Mouse (Mus musculus): ENCODE results near the gene Msi2.

Gene Msi2

GRCm38 (mm10) chr11:88587710-88588109 is 130.6 kb downstream of the Msi2 start:
- no peak for DNase-seq

GRCm38 (mm10) chr11:88585880-88586279 is 132.4 kb downstream of the Msi2 start:
- no peak for DNase-seq

GRCm38 (mm10) chr11:88585171-88585632 is 133.1 kb downstream of the Msi2 start:
- peak; percentile 32 for DNase-seq

GRCm38 (mm10) chr11:88583866-88584265 is 134.4 kb downstream of the Msi2 start:
- no peak for DNase-seq

- DNase-seq, result no peak
Measured at GRCm38 (mm10) chr11:88583259-88583833, 135.0 kb downstream of the Msi2 start.

GRCm38 (mm10) chr11:88582781-88583180 is 135.5 kb downstream of the Msi2 start:
- DNase-seq, result no peak

GRCm38 (mm10) chr11:88582021-88582707 is 136.1 kb downstream of the Msi2 start:
- no peak for DNase-seq

GRCm38 (mm10) chr11:88581375-88581774 is 136.9 kb downstream of the Msi2 start:
- no peak for DNase-seq

- no peak for DNase-seq
Measured at GRCm38 (mm10) chr11:88578700-88579099, 139.6 kb downstream of the Msi2 start.

- DNase-seq, result no peak
Measured at GRCm38 (mm10) chr11:88577076-88577475, 141.2 kb downstream of the Msi2 start.

GRCm38 (mm10) chr11:88576233-88576998 is 141.9 kb downstream of the Msi2 start:
- DNase-seq, result peak; percentile 34

GRCm38 (mm10) chr11:88574575-88575360 is 143.5 kb downstream of the Msi2 start:
- DNase-seq, result no peak

GRCm38 (mm10) chr11:88573013-88573412 is 145.3 kb downstream of the Msi2 start:
- no peak for DNase-seq

- DNase-seq, result no peak
Measured at GRCm38 (mm10) chr11:88572461-88572860, 145.9 kb downstream of the Msi2 start.

- no peak for DNase-seq
Measured at GRCm38 (mm10) chr11:88570715-88571202, 147.6 kb downstream of the Msi2 start.

GRCm38 (mm10) chr11:88566613-88567606 is 151.4 kb downstream of the Msi2 start:
- no peak for DNase-seq

GRCm38 (mm10) chr11:88564810-88565209 is 153.5 kb downstream of the Msi2 start:
- DNase-seq, result no peak

- DNase-seq, result no peak
Measured at GRCm38 (mm10) chr11:88564363-88564762, 153.9 kb downstream of the Msi2 start.

- DNase-seq, result no peak
Measured at GRCm38 (mm10) chr11:88561191-88561590, 157.1 kb downstream of the Msi2 start.

GRCm38 (mm10) chr11:88560634-88561033 is 157.7 kb downstream of the Msi2 start:
- no peak for DNase-seq

GRCm38 (mm10) chr11:88559365-88559970 is 158.8 kb downstream of the Msi2 start:
- no peak for DNase-seq
